Mouse (Mus musculus) mouse embryonic stem cell (cell line): ENCODE data around the gene Clybl.

Experiments
- in situ Hi-C, 2 experiments: fragments of 300-500 bp; cut with MboI; formaldehyde crosslinking; loops; 1 replicate in 1 of 2; 3 replicates in 1 of 2; pipeline ENCODE4 v1.14.3; 2019 to 2020; ENCODE audit warnings: low sequenced_read_pairs in 2 of 2, low pct_unique_long_range_greater_than_20kb in 1 of 2, mixed read lengths in 1 of 2; ENCODE audit not compliant: unreplicated experiment in 1 of 2

Gene Clybl

GRCm38 (mm10) chr14:122277142-122277541 lies 95.6 kb downstream of the Clybl start:
- in situ Hi-C loops: no loop called here

GRCm38 (mm10) chr14:122279462-122280308 lies 98.2 kb downstream of the Clybl start:
- in situ Hi-C loops: no loop called here

DNA sequence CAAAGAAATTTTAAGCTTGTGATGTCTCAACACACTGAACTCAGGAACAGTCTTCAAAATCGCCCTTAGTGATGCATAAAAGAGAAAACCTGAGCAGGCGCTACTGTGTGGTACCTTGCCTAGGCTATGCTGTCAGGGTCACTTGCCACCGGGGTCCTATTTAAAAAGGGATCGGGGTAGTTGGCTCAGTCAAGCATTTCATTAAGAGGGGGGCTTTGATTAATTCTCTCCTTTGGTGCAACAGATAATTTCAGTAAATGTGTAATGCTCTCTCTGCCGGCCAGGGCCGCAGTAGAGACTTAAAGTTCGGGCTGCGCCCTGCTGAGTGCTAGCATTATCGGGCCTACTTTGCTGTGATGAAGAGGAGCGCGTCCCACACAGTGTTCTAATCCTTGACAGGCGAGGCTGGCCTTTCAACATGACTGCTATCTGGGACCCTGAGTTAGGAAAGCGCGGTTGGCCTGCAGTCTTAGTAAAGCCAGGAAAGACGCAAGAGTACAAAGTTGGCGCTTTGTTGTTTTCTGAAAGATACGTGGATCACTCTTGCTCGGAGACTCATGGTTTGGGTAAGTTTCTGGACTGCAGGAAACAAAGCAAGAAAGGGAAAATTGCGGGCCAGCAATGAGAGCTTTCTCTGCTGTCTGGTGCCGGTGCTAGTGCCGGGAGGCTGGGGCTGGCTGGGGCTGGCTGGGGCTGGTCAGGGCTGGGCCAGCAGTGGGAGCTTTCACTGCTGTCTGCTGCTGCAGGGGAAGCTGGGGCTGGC lies 99.0 kb downstream of the Clybl start:
- in situ Hi-C loops: no loop called here

DNA sequence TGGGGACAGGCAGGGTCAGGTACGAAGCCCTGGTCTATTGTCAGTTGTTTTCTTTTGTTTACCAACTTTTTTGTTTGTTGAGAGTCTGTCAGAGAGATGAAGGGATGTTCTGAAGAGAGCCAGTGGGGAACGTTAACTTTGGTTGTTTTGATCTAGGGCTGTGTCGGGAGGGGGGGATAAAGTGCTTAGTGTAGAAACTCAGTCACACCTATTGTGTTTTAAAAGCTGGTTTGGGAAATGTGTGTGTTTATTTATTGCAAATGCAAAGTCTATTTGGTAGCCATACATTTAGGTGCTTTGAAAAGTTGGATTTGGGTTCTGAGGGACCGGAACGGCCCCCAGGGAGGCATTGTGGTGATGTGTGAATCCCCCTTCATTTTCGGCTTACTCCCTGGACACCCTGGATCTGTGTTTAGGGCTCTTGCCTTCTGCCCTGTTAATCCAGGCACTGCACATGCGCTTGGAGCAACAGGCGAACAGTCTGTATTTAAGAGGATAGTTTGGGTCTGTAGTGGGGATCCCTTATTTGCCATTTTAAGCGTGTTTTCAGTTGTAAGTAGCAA lies 99.6 kb downstream of the Clybl start:
- in situ Hi-C loops: no loop called here

GRCm38 (mm10) chr14:122283959-122284358 lies 102.5 kb downstream of the Clybl start:
- in situ Hi-C loops: no loop called here

DNA sequence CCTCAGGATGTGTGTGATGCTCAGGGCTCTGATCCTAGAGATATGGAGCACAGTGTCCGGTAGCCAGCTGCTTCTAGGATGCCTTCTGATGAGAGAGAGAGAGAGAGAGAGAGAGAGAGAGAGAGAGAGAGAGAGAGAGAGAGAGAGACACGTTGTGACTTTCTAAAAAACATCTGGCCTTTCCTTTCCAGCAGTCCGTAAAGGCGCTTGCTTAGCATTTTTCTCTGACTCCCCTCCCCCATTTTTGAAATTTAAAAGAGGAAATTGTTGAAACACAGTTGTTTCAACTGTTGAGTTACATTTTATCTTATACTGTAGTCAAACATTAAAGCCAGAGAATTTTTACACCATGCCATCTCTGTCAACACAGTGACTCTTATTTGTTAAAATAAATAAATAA lies 114.9 kb downstream of the Clybl start:
- in situ Hi-C loops: no loop called here

DNA sequence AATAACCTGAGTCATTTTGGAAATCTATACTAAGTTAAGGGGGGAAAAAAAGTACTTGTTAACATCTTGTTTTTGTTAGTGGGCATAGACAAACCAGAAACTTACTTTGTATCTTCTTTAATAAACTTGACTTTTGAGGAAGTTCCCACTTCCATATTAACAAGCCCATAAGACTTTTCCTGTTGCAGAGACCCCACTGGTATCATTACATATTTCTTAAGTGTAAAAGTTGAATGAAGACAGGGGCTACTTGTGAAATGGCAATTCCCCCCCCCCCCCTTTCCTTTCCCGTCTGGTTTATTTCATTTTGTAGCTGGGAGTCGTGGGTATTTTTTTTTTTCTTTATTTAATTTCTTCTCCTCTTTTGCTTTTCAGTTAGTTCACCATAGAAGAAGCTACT lies 115.4 kb downstream of the Clybl start:
- in situ Hi-C loops: no loop called here

GRCm38 (mm10) chr14:122297386-122298109 lies 116.0 kb downstream of the Clybl start:
- in situ Hi-C loops: no loop called here

- in situ Hi-C loops: no loop called here
These were observed 118.8 kb downstream of the Clybl start for GRCm38 (mm10) chr14:122300261-122300660.

DNA sequence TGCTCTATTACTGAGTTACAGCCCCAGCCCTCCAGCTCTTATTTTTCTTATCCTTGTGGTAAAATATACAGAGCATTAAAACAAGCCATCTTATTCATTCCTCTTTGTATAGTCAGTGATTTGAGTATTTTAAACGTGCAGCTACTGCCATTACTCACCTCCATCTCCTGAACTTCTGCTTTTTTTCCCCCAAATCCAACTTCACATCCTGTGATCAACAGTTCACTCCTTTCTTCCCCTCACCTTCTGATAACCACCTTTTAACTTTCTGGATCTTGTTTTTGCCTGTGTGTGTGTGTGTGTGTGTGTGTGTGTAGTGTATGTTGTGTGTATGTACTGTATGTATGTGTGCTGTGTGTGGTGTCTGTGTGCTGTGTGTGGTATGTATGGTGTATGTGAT lies 122.3 kb downstream of the Clybl start:
- in situ Hi-C loops: no loop called here

GRCm38 (mm10) chr14:122305132-122305531 lies 123.6 kb downstream of the Clybl start:
- in situ Hi-C loops: no loop called here

GRCm38 (mm10) chr14:122312415-122312814 lies 130.9 kb downstream of the Clybl start:
- in situ Hi-C loops: no loop called here

DNA sequence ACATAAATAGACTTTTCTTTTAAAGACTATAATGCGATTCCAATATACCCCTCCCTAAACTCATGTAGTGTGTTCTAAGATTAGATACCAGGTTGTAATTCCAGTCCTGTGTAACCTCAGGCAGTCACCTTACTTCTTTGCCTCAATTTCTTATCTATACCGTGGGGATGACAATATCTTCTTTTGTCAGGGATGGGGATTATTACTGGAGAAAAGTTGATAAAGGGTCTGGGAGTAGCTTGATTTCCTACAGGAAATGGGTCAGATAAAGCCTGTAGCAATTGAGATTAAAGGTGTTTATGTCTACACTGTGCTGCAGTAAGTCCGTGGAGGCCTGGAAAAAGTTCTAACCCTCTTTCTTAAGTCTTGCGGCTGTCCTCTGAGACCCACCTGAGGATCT lies 131.8 kb downstream of the Clybl start:
- in situ Hi-C loops: no loop called here

- in situ Hi-C loops: no loop called here
These were observed 134.2 kb downstream of the Clybl start for GRCm38 (mm10) chr14:122315743-122316142.

- in situ Hi-C loops: no loop called here
These were observed 140.6 kb downstream of the Clybl start for GRCm38 (mm10) chr14:122322136-122322535.

DNA sequence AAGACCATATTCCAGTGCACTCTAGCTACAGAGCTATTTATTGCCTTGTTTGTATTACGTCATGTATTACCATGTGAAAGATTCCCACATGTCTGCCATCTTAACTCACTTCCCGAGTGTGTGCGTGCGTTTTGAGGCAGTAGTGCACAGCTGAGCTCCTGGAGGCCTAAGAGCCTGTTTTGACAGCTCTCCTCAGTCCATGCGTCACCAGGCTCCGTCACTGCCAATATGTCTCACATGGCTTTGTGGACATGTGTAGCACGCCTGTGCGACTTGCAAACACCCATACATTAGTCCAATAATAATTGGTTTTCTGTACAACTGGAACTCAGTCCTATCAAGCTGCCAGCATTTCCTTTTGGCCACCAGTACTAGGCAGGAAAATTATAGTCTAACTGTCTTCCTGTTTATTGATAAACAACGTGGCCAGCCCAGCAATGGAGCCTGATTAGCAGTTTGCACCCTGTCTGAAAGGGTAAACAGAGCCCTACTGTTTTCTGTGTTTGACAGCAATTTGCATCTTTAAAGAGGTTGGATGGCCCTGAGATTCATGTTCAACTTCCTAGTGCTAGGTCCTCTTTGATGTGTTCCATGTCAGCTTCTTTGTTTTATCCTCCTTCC lies 142.4 kb downstream of the Clybl start:
- in situ Hi-C loops: no loop called here

GRCm38 (mm10) chr14:122330136-122330535 lies 148.6 kb downstream of the Clybl start:
- in situ Hi-C loops: no loop called here

GRCm38 (mm10) chr14:122330716-122331115 lies 149.2 kb downstream of the Clybl start:
- in situ Hi-C loops: no loop called here
